ENCODE assay signal across 18 mouse cellular contexts in the genomic region with DNA sequence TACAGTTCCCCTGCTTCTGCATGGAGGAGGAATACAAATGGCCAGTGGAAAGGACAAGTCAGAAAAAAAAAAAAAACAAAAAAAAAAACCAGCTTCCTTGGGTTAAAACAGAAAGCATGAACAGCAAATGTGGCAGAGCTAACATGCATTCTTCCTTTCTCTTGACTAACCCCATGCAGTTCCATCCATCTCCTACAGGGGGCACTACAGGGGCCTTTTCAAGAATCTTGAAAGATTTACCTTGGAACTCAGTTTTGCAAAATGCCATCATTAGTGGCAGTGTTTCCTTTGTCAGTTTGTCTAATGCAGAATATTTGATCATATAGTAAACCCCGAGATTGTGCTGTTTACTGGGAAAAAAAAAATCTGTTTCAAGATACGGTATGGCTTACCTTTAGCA.
DNase-seq lines count a peak whose midpoint lies in the region; ATAC-seq and TF ChIP-seq lines count a peak whose summit lies in the region.
"Had no signal": no experiment of that assay in that cellular context is flagged by ENCODE, and none has a peak within 500 bp of the region (broad histone marks: within the 10 kb centered on the region; RNA-seq: fewer than 3 reads in every experiment).

No protein-coding gene starts in this region.

- DNase-seq in embryo, embryonic 11 days: peak; percentile 17
- DNase-seq in embryo, embryonic 9.5 days (ENCODE audit: extremely low spot score): no peak
- DNase-seq in liver, embryonic 14.5 days (ENCODE audit: low read depth in 3 of 3, low spot score in 3 of 3): no peak
- DNase-seq in A20 (ENCODE audit: low read depth, low spot score): peak; percentile 10
- peak; percentile 1 for DNase-seq in c-Kit-positive CD71-positive TER-119-positive erythroid progenitor cells, embryonic 14.5 days (ENCODE audit: low spot score)
- DNase-seq in spleen, postnatal 36 days (ENCODE audit: low spot score in 2 of 2): no peak
- no peak for DNase-seq in lung, postnatal 25 days (ENCODE audit: low spot score)
- DNase-seq: adrenal gland, postnatal 14 days; gastrocnemius, postnatal 10 days; kidney, adult 9 months had no signal

- no peak overlapping the region for H3K4me3 ChIP-seq in liver, embryonic 14.5 days (ENCODE audit: insufficient read depth in 1 of 2, low read depth in 2 of 2, low read length in 2 of 2)
- H3K4me3 ChIP-seq in liver, embryonic 12.5 days: no peak overlapping the region
- H3K4me3 ChIP-seq: embryonic facial prominence, embryonic 12.5 days; forebrain, embryonic 10.5 days; heart, embryonic 12.5 days; hindbrain, embryonic 10.5 days; limb, embryonic 12.5 days; lung, embryonic 15.5 days; midbrain, embryonic 12.5 days had no signal

- H3K9me3 ChIP-seq in liver, embryonic 14.5 days (ENCODE audit: control insufficient read depth, low read length): no peaks in the 10 kb centered on the region
- H3K9me3 ChIP-seq in liver, embryonic 12.5 days (replicated peaks): no peaks in the 10 kb centered on the region
- H3K9me3 ChIP-seq: embryonic facial prominence, embryonic 12.5 days; forebrain, embryonic 10.5 days; heart, embryonic 12.5 days; hindbrain, embryonic 10.5 days; limb, embryonic 12.5 days; lung, embryonic 15.5 days; midbrain, embryonic 12.5 days had no signal

- H3K9ac ChIP-seq in liver, embryonic 14.5 days (replicated peaks): no peak overlapping the region
- H3K9ac ChIP-seq in liver, embryonic 12.5 days: no peak overlapping the region
- H3K9ac ChIP-seq: embryonic facial prominence, embryonic 12.5 days; heart, embryonic 12.5 days; limb, embryonic 12.5 days; lung, embryonic 15.5 days; midbrain, embryonic 12.5 days had no signal

- H3K36me3 ChIP-seq in liver, embryonic 14.5 days (replicated peaks; ENCODE audit: control insufficient read depth, insufficient read depth, low read depth): no peaks in the 10 kb centered on the region
- no peaks in the 10 kb centered on the region for H3K36me3 ChIP-seq in liver, embryonic 12.5 days
- H3K36me3 ChIP-seq: embryonic facial prominence, embryonic 12.5 days; forebrain, embryonic 10.5 days; heart, embryonic 12.5 days; hindbrain, embryonic 10.5 days; limb, embryonic 12.5 days; lung, embryonic 15.5 days; midbrain, embryonic 12.5 days had no signal

- no peak for TF ChIP-seq EP300 in liver, embryonic 14.5 days (IDR thresholded peaks at IDR 0.05; ENCODE audit: low read depth)

- no peaks in the 10 kb centered on the region for H3K4me1 ChIP-seq in liver, embryonic 14.5 days (replicated peaks; ENCODE audit: control insufficient read depth in 2 of 2, insufficient read depth in 2 of 2, low read length in 1 of 2)
- H3K4me1 ChIP-seq in liver, embryonic 12.5 days: no peaks in the 10 kb centered on the region
- H3K4me1 ChIP-seq: embryonic facial prominence, embryonic 12.5 days; forebrain, embryonic 10.5 days; heart, embryonic 12.5 days; hindbrain, embryonic 10.5 days; limb, embryonic 12.5 days; lung, embryonic 15.5 days; midbrain, embryonic 12.5 days had no signal

- peak; percentile 17; the same call in 1 of the 2 replicates for TF ChIP-seq CTCF in liver, embryonic 14.5 days (IDR thresholded peaks at IDR 0.05; ENCODE audit: low read depth)

- H3K27ac ChIP-seq in liver, embryonic 14.5 days: no peak overlapping the region
- no peak overlapping the region for H3K27ac ChIP-seq in liver, embryonic 12.5 days
- H3K27ac ChIP-seq: embryonic facial prominence, embryonic 12.5 days; forebrain, embryonic 10.5 days; hindbrain, embryonic 10.5 days; limb, embryonic 12.5 days; lung, embryonic 15.5 days; midbrain, embryonic 12.5 days had no signal

- no peak for ATAC-seq in liver, embryonic 14.5 days (ENCODE audit: insufficient read depth)
- ATAC-seq in liver, embryonic 12.5 days: no peak

- WGBS in liver, embryonic 14.5 days (ENCODE audit: insufficient replicate concordance): 77% methylated on average over 2 of the region's 2 CpGs
- 72% methylated on average over 2 of the region's 2 CpGs for WGBS in liver, embryonic 12.5 days (ENCODE audit: insufficient replicate concordance)

- no peaks in the 10 kb centered on the region for H3K27me3 ChIP-seq in liver, embryonic 14.5 days (ENCODE audit: control insufficient read depth, insufficient read depth, low read length)
- no peaks in the 10 kb centered on the region for H3K27me3 ChIP-seq in liver, embryonic 12.5 days (replicated peaks)
- H3K27me3 ChIP-seq: embryonic facial prominence, embryonic 12.5 days; heart, embryonic 12.5 days; limb, embryonic 12.5 days; lung, embryonic 15.5 days; midbrain, embryonic 12.5 days had no signal

- no peak overlapping the region for H3K4me2 ChIP-seq in liver, embryonic 14.5 days (ENCODE audit: low read depth)
- H3K4me2 ChIP-seq in liver, embryonic 12.5 days: no peak overlapping the region
- H3K4me2 ChIP-seq: embryonic facial prominence, embryonic 12.5 days; heart, embryonic 12.5 days; limb, embryonic 12.5 days; lung, embryonic 15.5 days; midbrain, embryonic 12.5 days had no signal

Comparison
In these comparisons a context has a peak if more than half of its experiments do, and no peak if none do; other contexts are left out.
1. DNase-seq: peak in embryo, embryonic 11 days (single experiment), A20 (single experiment) and c-Kit-positive CD71-positive TER-119-positive erythroid progenitor cells, embryonic 14.5 days (single experiment); none in embryo, embryonic 9.5 days (single experiment), liver, embryonic 14.5 days (0 of 3), spleen, postnatal 36 days (0 of 2) and lung, postnatal 25 days (single experiment).